Mouse (Mus musculus): ENCODE results near the gene Ago3.

- TF ChIP-seq CTCF (conservative IDR thresholded peaks at IDR 0.05; ENCODE audit: low read length) = no peak
- no peak for TF ChIP-seq POU5F1 (IDR thresholded peaks at IDR 0.05; ENCODE audit: borderline replicate concordance, low read length)
Observed at GRCm38 (mm10) chr4:126438261-126438660, 8.9 kb upstream of the Ago3 start.

All from E14TG2a.4 (cell line).